Mouse (Mus musculus): ENCODE measurements around the gene Sobp.

Sobp gene

GRCm38 (mm10) chr10:43200206-43200605 is 25.9 kb upstream of the Sobp start:
- TF ChIP-seq CTCF (conservative IDR thresholded peaks at IDR 0.05; ENCODE audit: low read length): no peak
- no peak for TF ChIP-seq POU5F1 (IDR thresholded peaks at IDR 0.05; ENCODE audit: borderline replicate concordance, low read length)
- TF ChIP-seq NANOG (IDR thresholded peaks at IDR 0.05; ENCODE audit: borderline replicate concordance, low read length): no peak
- H3K9me3 ChIP-seq (ENCODE audit: low read length): no peaks in the 10 kb centered on the region
- peaks cover 3% of the 10 kb centered on the region; the same call in 1 of the 2 replicates for H3K4me1 ChIP-seq (replicated peaks; ENCODE audit: low read depth, low read length)
- no peaks in the 10 kb centered on the region for H3K36me3 ChIP-seq (ENCODE audit: insufficient read depth, low read length)
- no peak overlapping the region for H3K4me3 ChIP-seq (replicated peaks; ENCODE audit: low read length)
- no peaks in the 10 kb centered on the region for H3K27me3 ChIP-seq (ENCODE audit: insufficient read depth, low read length)

- no peaks in the 10 kb centered on the region for H3K36me3 ChIP-seq (ENCODE audit: insufficient read depth, low read length)
- TF ChIP-seq POU5F1 (IDR thresholded peaks at IDR 0.05; ENCODE audit: borderline replicate concordance, low read length): no peak
- no peak for TF ChIP-seq CTCF (conservative IDR thresholded peaks at IDR 0.05; ENCODE audit: low read length)
- no peak for TF ChIP-seq NANOG (IDR thresholded peaks at IDR 0.05; ENCODE audit: borderline replicate concordance, low read length)
- H3K9me3 ChIP-seq (ENCODE audit: low read length): no peaks in the 10 kb centered on the region
- H3K27me3 ChIP-seq (ENCODE audit: insufficient read depth, low read length): peaks cover 32% of the 10 kb centered on the region
- peaks cover 2% of the 10 kb centered on the region for H3K4me1 ChIP-seq (replicated peaks; ENCODE audit: low read depth, low read length)
- H3K4me3 ChIP-seq (replicated peaks; ENCODE audit: low read length): no peak overlapping the region
These were observed 6.1 kb upstream of the Sobp start for GRCm38 (mm10) chr10:43180313-43180912.

GRCm38 (mm10) chr10:43175156-43175601 is 849 bp upstream of the Sobp start:
- Histone ChIP-seq H3K9me3 (ENCODE audit: low read length) (no peaks in the 10 kb centered on the region), H3K27me3 (ENCODE audit: insufficient read depth, low read length) (peaks cover 72% of the 10 kb centered on the region), H3K36me3 (ENCODE audit: insufficient read depth, low read length) (no peaks in the 10 kb centered on the region), H3K4me1 (replicated peaks; ENCODE audit: low read depth, low read length) (peaks cover 19% of the 10 kb centered on the region), H3K4me3 (replicated peaks; ENCODE audit: low read length) (peak overlapping the region; percentile 82)
- TF ChIP-seq CTCF (conservative IDR thresholded peaks at IDR 0.05; ENCODE audit: low read length) (no peak), POU5F1 (IDR thresholded peaks at IDR 0.05; ENCODE audit: borderline replicate concordance, low read length) (no peak), NANOG (IDR thresholded peaks at IDR 0.05; ENCODE audit: borderline replicate concordance, low read length) (no peak)

GRCm38 (mm10) chr10:43173828-43174325 is 453 bp downstream of the Sobp start:
- H3K27me3 ChIP-seq (ENCODE audit: insufficient read depth, low read length): peaks cover 73% of the 10 kb centered on the region
- H3K4me3 ChIP-seq (replicated peaks; ENCODE audit: low read length): peak overlapping the region; percentile 82
- TF ChIP-seq NANOG (IDR thresholded peaks at IDR 0.05; ENCODE audit: borderline replicate concordance, low read length): no peak
- no peak for TF ChIP-seq CTCF (conservative IDR thresholded peaks at IDR 0.05; ENCODE audit: low read length)
- TF ChIP-seq POU5F1 (IDR thresholded peaks at IDR 0.05; ENCODE audit: borderline replicate concordance, low read length): no peak
- H3K36me3 ChIP-seq (ENCODE audit: insufficient read depth, low read length): no peaks in the 10 kb centered on the region
- H3K9me3 ChIP-seq (ENCODE audit: low read length): no peaks in the 10 kb centered on the region
- peaks cover 19% of the 10 kb centered on the region for H3K4me1 ChIP-seq (replicated peaks; ENCODE audit: low read depth, low read length)

- H3K27me3 ChIP-seq (ENCODE audit: insufficient read depth, low read length): peaks cover 75% of the 10 kb centered on the region
- no peaks in the 10 kb centered on the region for H3K36me3 ChIP-seq (ENCODE audit: insufficient read depth, low read length)
- no peaks in the 10 kb centered on the region for H3K9me3 ChIP-seq (ENCODE audit: low read length)
- H3K4me3 ChIP-seq (replicated peaks; ENCODE audit: low read length): peak overlapping the region; percentile 82
- TF ChIP-seq NANOG (IDR thresholded peaks at IDR 0.05; ENCODE audit: borderline replicate concordance, low read length): no peak
- TF ChIP-seq POU5F1 (IDR thresholded peaks at IDR 0.05; ENCODE audit: borderline replicate concordance, low read length): no peak
- no peak for TF ChIP-seq CTCF (conservative IDR thresholded peaks at IDR 0.05; ENCODE audit: low read length)
- H3K4me1 ChIP-seq (replicated peaks; ENCODE audit: low read depth, low read length): peaks cover 19% of the 10 kb centered on the region
These were observed 1.0 kb downstream of the Sobp start for GRCm38 (mm10) chr10:43173141-43173827.

GRCm38 (mm10) chr10:43172554-43172953 is 1.8 kb downstream of the Sobp start:
- Histone ChIP-seq H3K36me3 (ENCODE audit: insufficient read depth, low read length) (no peaks in the 10 kb centered on the region), H3K9me3 (ENCODE audit: low read length) (no peaks in the 10 kb centered on the region), H3K27me3 (ENCODE audit: insufficient read depth, low read length) (peaks cover 77% of the 10 kb centered on the region), H3K4me1 (replicated peaks; ENCODE audit: low read depth, low read length) (peaks cover 19% of the 10 kb centered on the region), H3K4me3 (replicated peaks; ENCODE audit: low read length) (no peak overlapping the region)
- TF ChIP-seq POU5F1 (IDR thresholded peaks at IDR 0.05; ENCODE audit: borderline replicate concordance, low read length): no peak
- TF ChIP-seq CTCF (conservative IDR thresholded peaks at IDR 0.05; ENCODE audit: low read length): no peak
- TF ChIP-seq NANOG (IDR thresholded peaks at IDR 0.05; ENCODE audit: borderline replicate concordance, low read length): no peak

- no peak for TF ChIP-seq NANOG (IDR thresholded peaks at IDR 0.05; ENCODE audit: borderline replicate concordance, low read length)
- TF ChIP-seq CTCF (conservative IDR thresholded peaks at IDR 0.05; ENCODE audit: low read length): no peak
- no peak for TF ChIP-seq POU5F1 (IDR thresholded peaks at IDR 0.05; ENCODE audit: borderline replicate concordance, low read length)
- Histone ChIP-seq H3K9me3 (ENCODE audit: low read length) (no peaks in the 10 kb centered on the region), H3K4me1 (replicated peaks; ENCODE audit: low read depth, low read length) (peaks cover 19% of the 10 kb centered on the region), H3K4me3 (replicated peaks; ENCODE audit: low read length) (no peak overlapping the region), H3K36me3 (ENCODE audit: insufficient read depth, low read length) (no peaks in the 10 kb centered on the region), H3K27me3 (ENCODE audit: insufficient read depth, low read length) (peaks cover 74% of the 10 kb centered on the region)
These were observed 2.3 kb downstream of the Sobp start for GRCm38 (mm10) chr10:43172066-43172465.

GRCm38 (mm10) chr10:43171106-43171505 is 3.2 kb downstream of the Sobp start:
- Histone ChIP-seq H3K4me3 (replicated peaks; ENCODE audit: low read length) (no peak overlapping the region), H3K9me3 (ENCODE audit: low read length) (no peaks in the 10 kb centered on the region), H3K36me3 (ENCODE audit: insufficient read depth, low read length) (no peaks in the 10 kb centered on the region), H3K4me1 (replicated peaks; ENCODE audit: low read depth, low read length) (peaks cover 19% of the 10 kb centered on the region), H3K27me3 (ENCODE audit: insufficient read depth, low read length) (peaks cover 68% of the 10 kb centered on the region)
- TF ChIP-seq CTCF (conservative IDR thresholded peaks at IDR 0.05; ENCODE audit: low read length): no peak
- TF ChIP-seq POU5F1 (IDR thresholded peaks at IDR 0.05; ENCODE audit: borderline replicate concordance, low read length): no peak
- no peak for TF ChIP-seq NANOG (IDR thresholded peaks at IDR 0.05; ENCODE audit: borderline replicate concordance, low read length)
